Mouse (Mus musculus) forebrain, embryonic 16.5 days (tissue): ENCODE results near the gene Zbtb20. TPM values are rescaled to one million over a fixed set of nuclear protein-coding genes. Genes with fewer than 3 reads are reported as not detected.

Experiments used
- ATAC-seq: fragments of 200-750 bp; cut with Nextera tagmentation; 2 replicates; pipeline ENCODE4 v1.8.0; 2017; ENCODE audit warnings: mild to moderate bottlenecking, moderate library complexity
- H3K27ac ChIP-seq: fragments of 300-500 bp; sonication (generic); 2 replicates; pipeline ENCODE4 v1.5.1; 2014; ENCODE audit warnings: low read length, control low read depth
- H3K27me3 ChIP-seq: fragments of 300-500 bp; sonication (generic); replicated peaks from 2 replicates; pipeline ENCODE4 v1.6.1; 2014; ENCODE audit warnings: low read length; ENCODE audit not compliant: control insufficient read depth, insufficient read depth
- H3K36me3 ChIP-seq: fragments of 300-500 bp; sonication (generic); 2 replicates; pipeline ENCODE4 v1.6.1; 2014; ENCODE audit not compliant: control insufficient read depth, insufficient read depth
- H3K4me1 ChIP-seq: fragments of 300-500 bp; sonication (generic); replicated peaks from 2 replicates; pipeline ENCODE4 v1.6.1; 2014; ENCODE audit warnings: low read length; ENCODE audit not compliant: control insufficient read depth, insufficient read depth
- H3K4me2 ChIP-seq: fragments of 300-500 bp; sonication (generic); 2 replicates; pipeline ENCODE4 v1.6.1; 2014; ENCODE audit warnings: mild to moderate bottlenecking, low read length, control low read depth
- H3K4me3 ChIP-seq: fragments of 300-500 bp; sonication (generic); replicated peaks from 2 replicates; pipeline ENCODE4 v1.5.1; 2014; ENCODE audit warnings: mild to moderate bottlenecking, low read length, control low read depth
- H3K9ac ChIP-seq: fragments of 300-500 bp; sonication (generic); replicated peaks from 2 replicates; pipeline ENCODE4 v1.6.1; 2014; ENCODE audit warnings: low read depth, low read length, control low read depth
- H3K9me3 ChIP-seq: fragments of 300-500 bp; sonication (generic); 2 replicates; pipeline ENCODE4 v1.6.1; 2016; ENCODE audit warnings: low read length; ENCODE audit not compliant: control insufficient read depth
- WGBS: fragments of 180-500 bp; shearing (Covaris S2); extraction: QIAGEN DNeasy Blood & Tissue Kit; methylation state at CpG from one replicate; pipeline ENCODE4 v1.1.7; 2014; 5-methylcytosine and 5-hydroxymethylcytosine counted together
- polyA plus RNA-seq: library from polyadenylated mRNA; unstranded; fragments of >200 nt; fragmentation: Nextera tagmentation; extraction: Ambion mirVana; gene quantifications from 2 replicates; pipeline ENCODE4 v1.2.1, GENCODE M21; 2015

Zbtb20 gene
- polyA plus RNA-seq, 1 experiment from 2014 or later: 126 TPM

DNA sequence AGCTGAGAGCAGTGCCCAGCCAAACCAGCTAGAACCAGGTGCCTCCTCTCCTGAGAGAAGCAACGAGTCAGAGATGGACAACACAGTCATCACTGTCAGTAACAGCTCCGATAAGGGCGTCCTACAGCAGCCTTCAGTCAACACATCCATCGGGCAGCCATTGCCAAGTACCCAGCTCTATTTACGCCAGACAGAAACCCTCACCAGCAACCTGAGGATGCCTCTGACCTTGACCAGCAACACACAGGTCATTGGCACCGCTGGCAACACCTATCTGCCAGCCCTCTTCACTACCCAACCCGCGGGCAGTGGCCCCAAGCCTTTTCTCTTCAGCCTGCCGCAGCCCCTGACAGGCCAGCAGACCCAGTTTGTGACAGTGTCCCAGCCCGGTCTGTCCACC is 734.7 kb downstream of the Zbtb20 start:
- Histone ChIP-seq H3K4me2 (no peak overlapping the region), H3K27ac (no peak overlapping the region), H3K36me3 (peaks cover 25% of the 10 kb centered on the region), H3K9ac (no peak overlapping the region), H3K9me3 (0 out of 2 replicates have a peak, but pooled peaks cover 6% of the 10 kb centered on the region), H3K27me3 (no peaks in the 10 kb centered on the region), H3K4me1 (no peaks in the 10 kb centered on the region), H3K4me3 (no peak overlapping the region)
- WGBS: 96% methylated on average over 10 of the region's 10 CpGs
- ATAC-seq: no peak

DNA sequence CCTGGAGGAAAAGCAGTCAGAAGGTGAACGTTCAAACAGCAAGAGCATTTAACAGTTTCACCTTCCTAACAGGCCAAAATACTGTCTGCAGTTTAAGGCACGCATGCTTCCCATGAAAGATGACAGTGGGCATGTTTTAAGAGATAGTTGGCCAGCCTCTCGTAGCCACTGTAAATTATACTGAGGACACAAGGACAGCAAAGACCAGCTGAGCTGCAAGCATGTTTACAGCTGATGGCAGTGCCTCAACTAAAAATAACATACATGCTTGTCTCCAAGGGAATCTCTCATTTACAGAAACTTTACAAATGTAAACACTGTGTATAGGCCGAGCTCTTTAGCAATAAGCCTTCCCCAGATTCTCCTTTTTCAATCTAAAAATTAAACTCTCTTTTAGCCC is 740.7 kb downstream of the Zbtb20 start:
- Histone ChIP-seq H3K4me3 (no peak overlapping the region), H3K9me3 (no peaks in the 10 kb centered on the region), H3K4me1 (peaks cover 6% of the 10 kb centered on the region), H3K4me2 (no peak overlapping the region), H3K9ac (no peak overlapping the region), H3K36me3 (no peaks in the 10 kb centered on the region), H3K27me3 (no peaks in the 10 kb centered on the region), H3K27ac (no peak overlapping the region)
- ATAC-seq: no peak
- WGBS: 85% methylated on average over 4 of the region's 4 CpGs

DNA sequence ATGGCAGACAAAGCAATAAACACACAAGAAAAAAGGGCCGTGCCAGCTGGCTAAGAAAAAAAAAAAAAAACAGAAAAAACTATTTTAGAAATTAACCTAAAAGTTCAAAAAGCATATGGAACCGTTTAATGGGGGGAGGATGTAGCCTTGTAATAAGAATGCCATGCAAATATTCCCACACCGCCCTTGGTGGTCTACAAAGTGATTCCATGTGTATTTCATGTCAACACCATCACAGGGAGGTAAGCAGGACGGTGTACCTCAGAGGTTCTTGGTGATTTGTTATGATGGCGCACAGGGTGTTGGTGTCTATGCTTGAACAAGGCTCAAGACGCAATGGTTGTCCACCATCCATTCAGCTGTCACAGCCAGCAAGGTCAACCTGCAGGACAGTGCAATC is 741.7 kb downstream of the Zbtb20 start:
- WGBS: 95% methylated on average over 6 of the region's 6 CpGs
- H3K36me3 ChIP-seq: no peaks in the 10 kb centered on the region
- no peak for ATAC-seq
- no peak overlapping the region for H3K4me3 ChIP-seq
- H3K9ac ChIP-seq: no peak overlapping the region
- no peaks in the 10 kb centered on the region for H3K9me3 ChIP-seq
- H3K4me1 ChIP-seq: peaks cover 6% of the 10 kb centered on the region
- H3K27ac ChIP-seq: no peak overlapping the region
- no peak overlapping the region for H3K4me2 ChIP-seq
- H3K27me3 ChIP-seq: no peaks in the 10 kb centered on the region

DNA sequence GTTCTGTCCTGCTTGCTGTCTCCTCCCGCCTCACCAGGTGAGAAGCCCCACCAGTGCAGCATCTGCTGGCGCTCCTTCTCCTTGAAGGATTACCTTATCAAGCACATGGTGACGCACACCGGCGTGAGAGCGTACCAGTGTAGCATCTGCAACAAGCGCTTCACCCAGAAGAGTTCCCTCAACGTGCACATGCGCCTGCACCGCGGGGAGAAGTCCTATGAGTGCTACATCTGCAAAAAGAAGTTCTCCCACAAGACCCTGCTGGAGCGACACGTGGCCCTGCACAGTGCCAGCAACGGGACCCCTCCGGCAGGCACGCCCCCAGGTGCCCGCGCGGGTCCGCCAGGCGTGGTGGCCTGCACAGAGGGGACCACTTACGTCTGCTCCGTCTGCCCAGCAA is 742.6 kb downstream of the Zbtb20 start:
- Histone ChIP-seq H3K4me2 (no peak overlapping the region), H3K4me3 (no peak overlapping the region), H3K36me3 (no peaks in the 10 kb centered on the region), H3K9me3 (no peaks in the 10 kb centered on the region), H3K9ac (no peak overlapping the region), H3K4me1 (peaks cover 13% of the 10 kb centered on the region), H3K27ac (no peak overlapping the region), H3K27me3 (no peaks in the 10 kb centered on the region)
- no peak for ATAC-seq
- 92% methylated on average over 23 of the region's 23 CpGs for WGBS

DNA sequence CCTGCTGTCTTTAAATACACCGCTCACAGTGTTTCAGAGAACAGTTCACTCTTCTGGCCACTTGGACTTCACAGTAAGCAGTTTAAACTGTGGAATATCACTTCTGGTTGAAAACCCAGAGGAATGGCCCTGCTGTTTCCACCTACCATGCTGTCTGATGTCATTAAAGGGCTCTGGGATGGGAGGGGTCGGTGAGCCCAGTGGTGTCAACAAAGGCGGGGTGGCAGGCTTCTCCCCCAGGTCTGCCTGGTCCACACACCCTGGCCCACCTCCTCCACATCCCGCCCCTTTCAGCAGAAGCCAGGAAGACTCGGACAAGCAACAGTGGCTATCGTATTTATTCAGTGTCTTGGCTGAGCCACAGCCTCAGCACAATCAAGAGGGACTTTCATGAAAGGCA is 743.6 kb downstream of the Zbtb20 start:
- Histone ChIP-seq H3K9ac (no peak overlapping the region), H3K4me3 (no peak overlapping the region), H3K27me3 (no peaks in the 10 kb centered on the region), H3K27ac (peak overlapping the region; percentile 58; the same call in 1 of the 2 replicates), H3K4me1 (peaks cover 19% of the 10 kb centered on the region), H3K4me2 (no peak overlapping the region), H3K36me3 (no peaks in the 10 kb centered on the region), H3K9me3 (no peaks in the 10 kb centered on the region)
- ATAC-seq: no peak
- 32% methylated on average over 6 of the region's 6 CpGs for WGBS

DNA sequence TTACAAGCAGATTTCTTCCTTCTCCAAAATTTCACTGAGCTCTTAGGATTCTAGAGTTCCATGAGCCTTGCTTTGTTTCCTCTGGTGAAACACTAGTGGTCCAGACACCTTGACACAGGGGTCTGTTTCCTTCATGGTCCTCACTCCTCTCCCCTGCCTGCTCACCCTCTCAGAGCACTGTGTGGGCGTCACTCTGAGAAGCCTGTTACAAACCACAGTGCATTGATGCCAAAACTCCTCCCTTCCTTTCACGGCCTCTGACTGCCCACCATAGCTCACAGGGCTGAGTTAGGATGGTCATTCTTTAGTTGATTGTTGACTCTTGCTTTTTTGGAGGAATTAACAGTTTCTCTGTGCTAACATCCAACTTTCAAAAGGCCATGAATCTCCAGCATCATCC is 744.7 kb downstream of the Zbtb20 start:
- ATAC-seq: peak; percentile 53; the same call in 1 of the 2 replicates
- 0 out of 2 replicates have a peak overlapping the region, but pooled peaks have one; percentile 22 for H3K27ac ChIP-seq
- WGBS: 11% methylated on average over 2 of the region's 2 CpGs

DNA sequence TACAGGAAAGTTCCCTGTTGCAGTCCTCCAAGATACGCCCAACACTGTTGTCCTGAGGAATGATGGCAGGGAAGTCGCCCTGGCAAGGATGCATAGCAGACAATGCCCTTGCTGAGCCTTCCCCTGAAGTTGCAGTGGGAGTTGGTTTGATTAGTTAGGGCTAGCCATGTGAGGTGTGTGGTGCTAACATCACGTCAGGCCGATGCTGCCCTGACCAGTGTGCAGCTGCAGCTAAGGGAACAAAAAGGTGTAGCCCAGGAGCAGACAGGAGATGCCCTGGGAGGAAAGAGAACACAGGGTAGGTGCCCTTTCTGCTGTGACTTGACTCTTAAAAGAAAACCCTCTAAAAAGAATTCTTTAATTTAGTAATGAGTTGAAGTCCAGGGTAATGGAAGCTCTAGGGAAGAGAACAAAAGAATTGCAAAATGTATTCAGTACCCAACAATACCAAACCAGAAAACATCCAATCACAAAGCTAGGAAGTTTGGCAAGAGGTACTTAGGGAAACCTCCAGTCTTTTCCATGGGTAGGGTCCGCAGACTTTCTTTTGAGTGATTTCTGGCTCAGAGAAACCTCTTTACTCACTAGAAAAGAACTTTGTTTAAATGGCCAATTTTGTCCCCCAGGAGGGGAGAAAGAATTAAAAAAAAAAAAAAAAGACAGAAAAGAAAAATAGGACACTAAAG is 747.8 kb downstream of the Zbtb20 start:
- H3K9ac ChIP-seq: no peak overlapping the region
- WGBS: 12% methylated on average over 5 of the region's 5 CpGs
- H3K27me3 ChIP-seq: no peaks in the 10 kb centered on the region
- ATAC-seq: peak; percentile 74
- H3K4me1 ChIP-seq: peaks cover 21% of the 10 kb centered on the region
- H3K4me2 ChIP-seq: no peak overlapping the region
- H3K4me3 ChIP-seq: no peak overlapping the region
- peak overlapping the region; percentile 69 for H3K27ac ChIP-seq
- no peaks in the 10 kb centered on the region for H3K9me3 ChIP-seq
- H3K36me3 ChIP-seq: peaks cover 3% of the 10 kb centered on the region; the same call in 1 of the 2 replicates

More for the DNA sequence above, 744.7 kb downstream of the Zbtb20 start:
- peaks cover 21% of the 10 kb centered on the region for H3K4me1 ChIP-seq
- H3K4me3 ChIP-seq: no peak overlapping the region
- no peaks in the 10 kb centered on the region for H3K9me3 ChIP-seq
- H3K9ac ChIP-seq: no peak overlapping the region
- no peak overlapping the region for H3K4me2 ChIP-seq
- no peaks in the 10 kb centered on the region for H3K36me3 ChIP-seq
- H3K27me3 ChIP-seq: no peaks in the 10 kb centered on the region

DNA sequence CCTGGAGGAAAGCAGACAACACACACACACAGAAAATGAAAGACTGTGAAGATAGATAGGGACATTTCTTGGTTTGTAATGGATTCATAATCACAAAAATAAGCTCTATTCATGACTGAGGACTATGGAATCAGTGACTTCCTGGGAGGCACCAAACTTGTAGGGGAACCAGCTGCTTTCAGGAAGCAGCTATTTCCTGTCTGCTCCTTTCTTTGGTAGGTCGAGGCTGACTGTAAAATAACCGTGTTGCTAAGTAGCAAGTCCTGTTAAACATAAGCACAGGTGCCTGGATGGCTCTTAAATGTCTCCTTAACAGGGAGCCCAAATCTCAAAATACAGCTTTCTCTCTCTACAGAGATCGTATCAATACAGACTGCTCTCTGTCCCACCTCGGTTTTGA is 749.2 kb downstream of the Zbtb20 start:
- WGBS: 70% methylated on average over 4 of the region's 4 CpGs
- H3K36me3 ChIP-seq: peaks cover 3% of the 10 kb centered on the region; the same call in 1 of the 2 replicates
- peaks cover 17% of the 10 kb centered on the region for H3K4me1 ChIP-seq
- H3K9me3 ChIP-seq: no peaks in the 10 kb centered on the region
- no peaks in the 10 kb centered on the region for H3K27me3 ChIP-seq
- H3K27ac ChIP-seq: no peak overlapping the region
- ATAC-seq: no peak
- no peak overlapping the region for H3K9ac ChIP-seq
- no peak overlapping the region for H3K4me2 ChIP-seq
- no peak overlapping the region for H3K4me3 ChIP-seq

DNA sequence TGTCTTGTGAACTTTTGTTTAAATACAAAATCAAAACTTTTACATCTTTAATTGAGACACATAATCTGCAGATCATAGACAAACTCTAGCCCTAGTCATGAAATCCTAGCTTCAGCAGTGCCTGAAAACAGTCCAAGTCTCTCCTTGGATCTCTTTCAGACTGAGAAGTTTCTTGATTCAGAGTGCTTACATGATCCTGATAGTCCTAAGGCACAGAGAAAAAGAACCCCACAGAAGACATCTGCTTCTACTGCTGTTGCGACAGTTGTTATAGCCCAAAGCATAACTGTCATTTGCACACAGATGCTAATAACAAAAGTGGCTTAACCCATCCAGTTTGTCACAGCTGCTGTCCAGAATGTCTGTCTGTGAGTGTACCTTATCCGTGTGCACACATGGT is 749.6 kb downstream of the Zbtb20 start:
- 60% methylated on average over 2 of the region's 2 CpGs for WGBS
- H3K4me2 ChIP-seq: no peak overlapping the region
- no peaks in the 10 kb centered on the region for H3K27me3 ChIP-seq
- ATAC-seq: no peak
- no peak overlapping the region for H3K27ac ChIP-seq
- H3K36me3 ChIP-seq: peaks cover 3% of the 10 kb centered on the region; the same call in 1 of the 2 replicates
- H3K9ac ChIP-seq: no peak overlapping the region
- no peaks in the 10 kb centered on the region for H3K9me3 ChIP-seq
- H3K4me1 ChIP-seq: peaks cover 16% of the 10 kb centered on the region
- H3K4me3 ChIP-seq: no peak overlapping the region
